Mouse (Mus musculus) heart, adult 2 months (tissue): ENCODE measurements around the gene Mad2l1bp.

Source experiments
- CTCF ChIP-seq: fragments of 200-600 bp; IDR thresholded peaks from 2 replicates; pipeline ENCODE4 v1.8.1; 2022; ENCODE audit warnings: antibody characterized with exemption, mild to moderate bottlenecking, moderate library complexity
- EP300 ChIP-seq: fragments of 200-500 bp; IDR thresholded peaks from 2 replicates; pipeline ENCODE4 v1.6.1; 2011; ENCODE audit warnings: low read depth, low read length, control low read depth; ENCODE audit not compliant: insufficient read depth

- TF ChIP-seq CTCF (no peak), EP300 (no peak)
These were observed 12.1 kb upstream of the Mad2l1bp start for GRCm38 (mm10) chr17:46165460-46165859.
